Mouse (Mus musculus): ENCODE results near the gene Aspscr1.
"Not testable (repeated sequence)": the region's sequence is repeated elsewhere in the genome, so short reads cannot be mapped to it uniquely, and the experiment has no call there.

DNA sequence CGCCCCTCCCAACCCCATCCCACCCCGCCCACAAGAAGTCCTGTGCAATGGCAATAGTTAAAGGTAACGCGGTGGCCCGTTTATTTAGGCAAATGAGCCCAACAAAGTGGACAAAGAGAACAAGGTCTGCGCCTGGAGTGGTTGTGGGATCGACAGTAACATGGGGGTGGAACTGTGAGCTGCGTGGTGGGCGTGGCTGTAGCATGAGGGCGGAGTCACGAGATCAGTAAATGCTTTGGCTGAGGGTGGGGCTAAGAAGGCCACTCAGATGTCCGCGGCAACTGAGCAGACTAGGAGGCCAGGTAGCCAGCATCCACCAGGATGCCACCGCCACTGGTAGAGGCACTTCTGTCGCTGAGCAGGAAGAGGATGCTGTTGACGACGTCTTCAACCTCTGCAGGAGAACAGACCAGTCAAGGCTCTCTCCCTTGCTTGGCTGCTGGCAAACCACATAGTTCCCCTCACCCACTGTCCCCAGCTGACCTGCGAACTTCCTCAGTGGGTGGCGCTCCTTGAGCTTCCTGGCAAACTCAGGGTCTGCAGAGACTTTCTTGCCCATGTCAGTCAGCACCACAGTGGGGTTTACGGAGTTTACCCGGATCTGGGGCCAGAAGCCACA is 56.8 kb downstream of the Aspscr1 start:
- not testable (repeated sequence) for TF ChIP-seq GATA1, TAL1 (IDR thresholded peaks at IDR 0.05; ENCODE audit: low read length)

Measured in erythroblast, embryonic 14.5 days (primary cell).